Mouse (Mus musculus): ENCODE results near the gene Ercc1. TPM values are rescaled to one million over a fixed set of nuclear protein-coding genes. Genes with fewer than 3 reads are reported as not detected.
A peak's percentile ranks its signal among the peaks of the same experiment; 100 is the strongest.

Gene Ercc1
- polyA plus RNA-seq, 1 experiment from 2014 or later, result 68.4 TPM

DNA sequence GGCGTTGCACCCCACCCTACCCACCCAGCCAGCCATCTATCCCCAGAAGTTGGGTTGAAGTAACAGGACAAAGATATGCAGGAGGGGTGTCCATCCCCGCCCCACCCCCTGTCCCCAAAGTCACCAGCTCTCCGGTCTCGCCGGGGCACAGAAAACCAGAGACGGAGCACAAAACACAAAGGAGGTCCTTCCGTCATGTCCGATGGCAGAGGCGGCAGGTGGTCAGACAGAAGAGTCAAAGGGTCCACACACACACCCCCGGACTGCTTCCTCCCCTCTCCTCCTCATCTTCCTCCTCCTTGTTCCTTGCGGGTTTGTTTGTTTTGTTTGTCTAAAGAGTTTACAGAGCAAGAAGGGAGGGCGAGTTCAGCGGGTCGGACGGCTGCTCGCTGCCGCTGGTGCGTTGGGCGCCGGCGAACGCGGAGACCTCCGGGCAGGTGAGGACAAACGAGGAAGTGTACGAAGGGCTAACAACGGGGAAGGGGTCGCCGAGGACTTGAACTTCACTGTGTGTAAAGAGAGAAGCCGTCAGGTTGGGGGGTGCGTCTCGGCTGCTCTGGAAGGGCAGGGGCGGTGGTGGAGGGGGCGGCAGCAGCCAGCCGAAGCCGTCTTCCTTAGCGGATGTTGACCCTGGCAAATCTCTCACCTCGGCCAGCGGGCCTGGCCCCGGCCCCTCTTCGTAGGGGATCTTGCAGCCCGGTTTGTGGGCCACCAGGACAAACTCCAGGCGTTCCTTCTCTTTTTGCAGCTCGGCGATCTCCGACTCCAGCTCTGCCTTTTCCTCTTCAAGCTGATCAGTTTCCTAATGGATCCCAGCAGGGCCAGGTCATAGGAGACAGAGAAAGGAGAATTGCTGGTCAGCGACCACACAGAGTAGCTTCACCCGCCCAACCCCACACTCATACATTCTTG lies 39.8 kb upstream of the Ercc1 start:
- H3K9me3 ChIP-seq (replicated peaks; ENCODE audit: low read length), result no peaks in the 10 kb centered on the region
- H3K4me1 ChIP-seq (replicated peaks; ENCODE audit: insufficient read depth, low read length), result peaks cover 14% of the 10 kb centered on the region; the same call in 1 of the 2 replicates
- 2% methylated on average over 48 of the region's 48 CpGs for WGBS
- ATAC-seq (replicated peaks; ENCODE audit: low FRiP score, low read depth) (no peak), DNase-seq (ENCODE audit: low spot score) (no peak)
- peak overlapping the region; percentile 44; the same call in 1 of the 2 replicates for H3K9ac ChIP-seq (ENCODE audit: low read depth, low read length)
- H3K4me3 ChIP-seq (replicated peaks; ENCODE audit: low read depth, low read length), result peak overlapping the region; percentile 38
- H3K27ac ChIP-seq, result no peak overlapping the region
- peak overlapping the region; percentile 64 for H3K4me2 ChIP-seq (ENCODE audit: low read length)
- H3K27me3 ChIP-seq (ENCODE audit: insufficient read depth, low read length), result peaks cover 35% of the 10 kb centered on the region
- no peaks in the 10 kb centered on the region for H3K36me3 ChIP-seq (ENCODE audit: insufficient read depth, low read length)
- no peak for TF ChIP-seq CTCF (IDR thresholded peaks at IDR 0.05; ENCODE audit: low read depth)

DNA sequence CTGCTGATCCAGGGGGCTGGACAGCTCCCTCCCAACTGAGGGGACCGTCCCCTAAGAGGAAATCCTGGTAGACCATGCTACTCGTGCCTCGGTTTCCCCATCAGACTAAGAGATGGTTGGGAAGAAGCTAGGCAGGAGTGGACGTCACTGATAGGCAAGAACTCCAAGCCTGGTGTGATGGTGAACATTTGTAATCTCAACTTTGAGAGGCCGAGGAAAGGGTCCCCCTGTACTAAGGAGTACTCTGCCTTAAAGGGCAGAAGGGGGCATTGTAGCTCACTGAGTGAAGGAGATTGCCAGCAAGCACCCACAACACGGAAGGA lies 39.2 kb upstream of the Ercc1 start:
- peak overlapping the region; percentile 38; the same call in 1 of the 2 replicates for H3K4me3 ChIP-seq (replicated peaks; ENCODE audit: low read depth, low read length)
- no peak for ATAC-seq (replicated peaks; ENCODE audit: low FRiP score, low read depth)
- no peak for TF ChIP-seq CTCF (IDR thresholded peaks at IDR 0.05; ENCODE audit: low read depth)
- H3K36me3 ChIP-seq (ENCODE audit: insufficient read depth, low read length), result no peaks in the 10 kb centered on the region
- H3K9me3 ChIP-seq (replicated peaks; ENCODE audit: low read length), result no peaks in the 10 kb centered on the region
- peaks cover 35% of the 10 kb centered on the region for H3K27me3 ChIP-seq (ENCODE audit: insufficient read depth, low read length)
- H3K9ac ChIP-seq (ENCODE audit: low read depth, low read length), result no peak overlapping the region
- H3K4me1 ChIP-seq (replicated peaks; ENCODE audit: insufficient read depth, low read length), result peaks cover 14% of the 10 kb centered on the region; the same call in 1 of the 2 replicates
- H3K4me2 ChIP-seq (ENCODE audit: low read length), result peak overlapping the region; percentile 64
- DNase-seq (ENCODE audit: low spot score), result no peak
- no peak overlapping the region for H3K27ac ChIP-seq
- WGBS, result 13% methylated on average over 6 of the region's 6 CpGs

DNA sequence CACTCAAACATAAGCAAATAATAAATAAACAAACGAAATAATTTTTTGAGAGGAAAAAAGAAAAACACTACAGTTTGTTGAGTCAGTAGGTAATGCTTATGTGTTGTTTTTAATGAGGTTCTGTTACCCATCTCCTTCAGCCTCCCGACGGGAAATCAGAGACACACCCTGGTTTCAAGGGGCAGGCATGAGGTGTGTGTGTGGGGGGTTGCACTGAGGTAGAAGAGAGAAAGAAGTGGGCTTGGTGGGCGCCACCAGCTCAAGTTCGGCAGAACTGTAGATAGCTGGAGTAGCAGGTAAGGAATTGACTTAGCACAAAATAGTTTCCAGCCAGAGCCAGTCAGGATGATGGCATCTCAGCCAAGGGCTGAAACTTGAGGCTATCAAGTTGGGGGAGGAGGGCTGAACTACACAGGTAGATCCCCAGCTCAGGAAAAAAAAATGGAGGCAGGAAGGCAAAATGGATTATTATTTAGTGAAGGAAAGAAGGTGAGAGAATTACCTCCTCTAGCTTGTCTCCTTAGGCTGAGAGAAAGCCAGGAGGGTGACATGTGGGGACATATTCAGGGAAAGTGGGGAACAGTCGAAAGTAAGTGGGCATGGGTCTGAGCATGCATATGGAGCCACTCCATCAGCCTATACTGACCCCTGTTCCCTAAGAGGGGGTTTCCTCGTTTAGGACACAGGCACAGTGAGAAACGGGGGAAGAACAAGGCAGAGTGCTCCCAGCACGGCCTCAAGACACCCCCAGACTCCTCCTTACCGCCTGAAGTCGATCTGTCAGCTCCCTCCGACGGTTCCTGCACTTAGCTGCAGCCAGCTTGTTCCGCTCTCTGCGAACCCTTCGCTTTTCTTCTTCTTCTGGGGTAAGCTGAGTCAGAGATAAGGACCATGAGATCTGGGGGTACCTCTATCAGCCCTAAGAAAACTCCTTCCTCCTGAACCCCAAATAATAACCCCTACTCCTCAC lies 38.5 kb upstream of the Ercc1 start:
- H3K9ac ChIP-seq (ENCODE audit: low read depth, low read length), result no peak overlapping the region
- peaks cover 35% of the 10 kb centered on the region for H3K27me3 ChIP-seq (ENCODE audit: insufficient read depth, low read length)
- no peak overlapping the region for H3K4me2 ChIP-seq (ENCODE audit: low read length)
- DNase-seq (ENCODE audit: low spot score), result no peak
- peaks cover 17% of the 10 kb centered on the region; the same call in 1 of the 2 replicates for H3K4me1 ChIP-seq (replicated peaks; ENCODE audit: insufficient read depth, low read length)
- TF ChIP-seq CTCF (IDR thresholded peaks at IDR 0.05; ENCODE audit: low read depth), result no peak
- no peaks in the 10 kb centered on the region for H3K9me3 ChIP-seq (replicated peaks; ENCODE audit: low read length)
- no peaks in the 10 kb centered on the region for H3K36me3 ChIP-seq (ENCODE audit: insufficient read depth, low read length)
- 46% methylated on average over 16 of the region's 16 CpGs for WGBS
- no peak overlapping the region for H3K4me3 ChIP-seq (replicated peaks; ENCODE audit: low read depth, low read length)
- no peak for ATAC-seq (replicated peaks; ENCODE audit: low FRiP score, low read depth)
- no peak overlapping the region for H3K27ac ChIP-seq

DNA sequence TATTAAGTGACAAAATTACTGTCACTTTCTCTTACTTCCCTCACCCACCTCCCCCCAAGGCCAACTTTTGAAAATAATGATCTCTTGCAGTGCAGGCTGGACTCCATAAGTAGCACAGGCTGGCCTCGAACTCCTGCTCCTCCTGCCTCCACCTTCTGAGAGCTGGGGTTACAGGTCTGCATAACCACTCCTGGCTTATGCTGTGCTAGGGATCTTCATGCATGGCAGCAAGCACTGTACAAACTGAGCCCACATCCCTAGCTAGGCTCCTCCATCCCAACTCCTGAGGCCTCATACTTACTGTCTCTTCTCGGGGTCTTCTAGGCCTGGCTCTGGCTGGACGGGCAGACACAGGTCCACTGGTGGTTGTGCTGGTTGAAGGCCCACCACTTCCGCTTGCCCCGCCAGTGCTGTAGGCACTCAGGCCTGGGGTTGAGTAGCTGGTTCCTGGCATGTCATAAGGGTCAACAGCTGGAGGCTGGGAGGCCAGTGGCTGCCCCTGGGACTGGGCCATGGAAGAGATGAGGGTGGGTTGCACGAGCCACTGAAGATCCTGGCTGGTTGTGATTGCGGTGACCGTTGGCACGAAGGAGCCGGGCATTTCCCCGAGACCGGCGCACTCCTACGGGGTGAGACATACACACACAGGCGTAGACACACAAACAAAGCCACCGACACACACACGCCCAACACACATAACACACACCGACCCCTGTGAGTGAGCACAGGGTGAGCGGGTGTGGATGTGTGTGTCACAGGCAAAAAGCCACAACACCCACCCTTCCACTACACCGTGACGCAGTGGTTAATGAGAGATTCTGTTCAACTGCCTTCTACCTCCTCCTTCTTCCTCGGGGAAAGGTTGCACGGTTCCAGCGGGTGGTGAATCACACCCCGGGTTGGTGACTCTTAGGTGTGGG lies 37.5 kb upstream of the Ercc1 start:
- H3K27me3 ChIP-seq (ENCODE audit: insufficient read depth, low read length), result peaks cover 32% of the 10 kb centered on the region
- ATAC-seq (replicated peaks; ENCODE audit: low FRiP score, low read depth) (no peak), DNase-seq (ENCODE audit: low spot score) (no peak)
- H3K4me3 ChIP-seq (replicated peaks; ENCODE audit: low read depth, low read length), result no peak overlapping the region
- H3K9me3 ChIP-seq (replicated peaks; ENCODE audit: low read length), result no peaks in the 10 kb centered on the region
- peaks cover 13% of the 10 kb centered on the region; the same call in 1 of the 2 replicates for H3K4me1 ChIP-seq (replicated peaks; ENCODE audit: insufficient read depth, low read length)
- H3K9ac ChIP-seq (ENCODE audit: low read depth, low read length), result 0 out of 2 replicates have a peak overlapping the region, but pooled peaks have one; percentile 54
- H3K4me2 ChIP-seq (ENCODE audit: low read length), result peak overlapping the region; percentile 86; the same call in 1 of the 2 replicates
- TF ChIP-seq CTCF (IDR thresholded peaks at IDR 0.05; ENCODE audit: low read depth), result no peak
- no peak overlapping the region for H3K27ac ChIP-seq
- WGBS, result 72% methylated on average over 25 of the region's 25 CpGs
- no peaks in the 10 kb centered on the region for H3K36me3 ChIP-seq (ENCODE audit: insufficient read depth, low read length)

DNA sequence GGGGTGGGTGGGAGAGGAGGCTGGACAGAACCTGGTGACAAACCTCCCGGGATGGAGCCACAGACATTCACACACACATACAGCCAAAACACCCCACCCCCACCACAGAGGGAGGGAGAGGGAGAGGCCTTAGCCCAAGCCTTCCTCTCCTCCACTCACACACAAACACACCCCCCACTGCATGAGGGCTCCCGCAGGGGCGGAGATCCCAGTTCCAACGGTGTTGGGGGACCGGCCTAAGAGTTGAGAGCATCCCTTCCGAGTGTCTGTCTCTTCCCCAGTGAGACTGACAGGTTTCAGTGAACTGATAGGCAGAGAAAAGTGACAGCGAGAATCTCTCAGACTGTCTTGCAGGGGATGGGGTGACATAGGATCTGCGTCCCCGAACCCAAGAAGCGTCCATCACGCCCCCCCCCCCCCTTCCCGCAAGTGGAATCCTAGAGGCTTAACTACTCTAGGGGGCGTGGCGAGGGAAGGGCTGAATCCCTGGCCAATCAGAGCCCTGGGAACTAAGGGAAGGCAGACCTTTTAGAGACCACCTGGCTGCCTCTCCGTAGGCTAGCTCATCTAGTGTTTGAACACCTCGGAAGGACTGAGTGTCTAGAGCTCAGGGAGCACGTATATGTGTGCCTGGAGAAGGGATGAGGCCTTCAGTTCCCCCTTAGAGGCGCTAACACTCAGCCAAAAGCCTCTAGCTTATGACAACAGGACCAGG lies 36.7 kb upstream of the Ercc1 start:
- ATAC-seq (replicated peaks; ENCODE audit: low FRiP score, low read depth) (peak; percentile 48; the same call in 1 of the 2 replicates), DNase-seq (ENCODE audit: low spot score) (peak; percentile 89)
- peak overlapping the region; percentile 65 for H3K27ac ChIP-seq
- H3K4me2 ChIP-seq (ENCODE audit: low read length), result peak overlapping the region; percentile 86
- H3K9me3 ChIP-seq (replicated peaks; ENCODE audit: low read length), result no peaks in the 10 kb centered on the region
- H3K36me3 ChIP-seq (ENCODE audit: insufficient read depth, low read length), result no peaks in the 10 kb centered on the region
- H3K9ac ChIP-seq (ENCODE audit: low read depth, low read length), result peak overlapping the region; percentile 54; the same call in 1 of the 2 replicates
- WGBS, result 1% methylated on average over 18 of the region's 18 CpGs
- peaks cover 24% of the 10 kb centered on the region for H3K27me3 ChIP-seq (ENCODE audit: insufficient read depth, low read length)
- H3K4me1 ChIP-seq (replicated peaks; ENCODE audit: insufficient read depth, low read length), result peaks cover 13% of the 10 kb centered on the region; the same call in 1 of the 2 replicates
- H3K4me3 ChIP-seq (replicated peaks; ENCODE audit: low read depth, low read length), result peak overlapping the region; percentile 52
- peak; percentile 16; the same call in 1 of the 2 replicates for TF ChIP-seq CTCF (IDR thresholded peaks at IDR 0.05; ENCODE audit: low read depth)
